Mouse (Mus musculus) spleen, postnatal 36 days (tissue): ENCODE measurements around the gene Slc12a4.

ENCODE experiments used
- DNase-seq, 2 experiments: peaks; one replicate each; pipeline ENCODE4 v3.0.0; 2022; ENCODE audit warnings: low spot score in 2 of 2, mixed read lengths in 1 of 2

Gene Slc12a4

GRCm38 (mm10) chr8:105932525-105932924 lies 33.4 kb downstream of the Slc12a4 start:
- DNase-seq, result no peak

GRCm38 (mm10) chr8:105931271-105931670 lies 34.6 kb downstream of the Slc12a4 start:
- DNase-seq, result no peak

GRCm38 (mm10) chr8:105930602-105931001 lies 35.3 kb downstream of the Slc12a4 start:
- DNase-seq, result peak; percentile 73 to 78

GRCm38 (mm10) chr8:105925123-105925522 lies 40.8 kb downstream of the Slc12a4 start:
- DNase-seq, result no peak

GRCm38 (mm10) chr8:105919390-105919789 lies 46.5 kb downstream of the Slc12a4 start:
- DNase-seq, result no peak

GRCm38 (mm10) chr8:105900941-105901616 lies 64.8 kb downstream of the Slc12a4 start:
- DNase-seq, result peak in 1 of 2 experiments; percentile 25

- peak; percentile 89 to 90 for DNase-seq
Observed at GRCm38 (mm10) chr8:105900180-105900940, 65.5 kb downstream of the Slc12a4 start, which contains the start of gene Pskh1. Gene Pskh1, plus strand, starts transcription at chr8:105900441.

GRCm38 (mm10) chr8:105897801-105898480 lies 68.0 kb downstream of the Slc12a4 start:
- no peak for DNase-seq
